12 mouse cellular contexts compared by ENCODE assay signal in genomic region chr7:55750841-55751240, GRCm38 (mm10).
"Had no signal": no experiment of that assay in that cellular context is flagged by ENCODE, and none has a peak within 500 bp of the region (broad histone marks: within the 10 kb centered on the region; RNA-seq: fewer than 3 reads in every experiment).

No protein-coding gene starts in this region.

- DNase-seq: retina, postnatal 1 day; right cerebral cortex, adult 18-20 months; right cerebral cortex, postnatal 14 days; right cerebral cortex, postnatal 25 days; right cerebral cortex, postnatal 4 days; spleen, adult 18-20 months; thymus, adult 18-20 months; thymus, adult 2 months; thymus, postnatal 14 days; thymus, postnatal 25 days; thymus, postnatal 36 days; thymus, postnatal 4 days had no signal
